In the genomic region with DNA sequence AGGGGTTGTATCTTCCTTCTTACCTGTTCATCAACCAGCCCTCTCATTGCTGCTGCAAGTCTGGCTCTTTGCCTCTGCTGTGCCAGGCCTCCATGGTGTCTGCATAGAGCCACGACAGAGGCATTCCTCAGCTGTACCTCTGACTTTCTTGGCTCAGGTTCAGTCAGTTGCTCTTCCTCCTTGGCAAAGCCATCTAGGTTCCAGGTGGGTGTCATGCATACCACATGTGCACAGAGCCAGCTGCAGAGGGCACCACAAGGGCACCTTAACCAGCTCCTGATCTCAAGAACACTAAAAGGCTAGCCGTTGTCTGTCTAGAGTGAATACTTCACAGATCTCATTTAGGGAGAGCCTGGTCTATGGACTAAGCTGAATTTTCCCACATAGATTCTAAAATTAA, we compare ENCODE assay signal across 14 mouse cellular contexts.
"Had no signal": no experiment of that assay in that cellular context is flagged by ENCODE, and none has a peak within 500 bp of the region (broad histone marks: within the 10 kb centered on the region; RNA-seq: fewer than 3 reads in every experiment).

No protein-coding gene starts in this region.

- DNase-seq: lung, embryonic 14.5 days; lung, postnatal 10 days; lung, postnatal 4 days; retina, postnatal 1 day; thymus, adult 2 months; thymus, postnatal 25 days had no signal

- H3K4me1 ChIP-seq: liver, embryonic 12.5 days; stomach, embryonic 15.5 days had no signal

- ATAC-seq: liver, embryonic 12.5 days; midbrain, embryonic 15.5 days had no signal

- H3K27me3 ChIP-seq: limb, embryonic 15.5 days; liver, embryonic 12.5 days; midbrain, embryonic 15.5 days; neural tube, embryonic 13.5 days; stomach, embryonic 15.5 days had no signal

- H3K27ac ChIP-seq: hindbrain, postnatal 0 days; left cerebral cortex, adult 2 months; limb, embryonic 15.5 days; liver, embryonic 12.5 days; midbrain, embryonic 10.5 days; midbrain, embryonic 15.5 days; neural tube, embryonic 13.5 days; stomach, embryonic 15.5 days had no signal

- H3K9ac ChIP-seq: limb, embryonic 15.5 days; liver, embryonic 12.5 days; lung, embryonic 14.5 days; midbrain, embryonic 15.5 days; neural tube, embryonic 13.5 days; stomach, embryonic 15.5 days had no signal

- H3K9me3 ChIP-seq: limb, embryonic 15.5 days; liver, embryonic 12.5 days; midbrain, embryonic 10.5 days; midbrain, embryonic 15.5 days; neural tube, embryonic 13.5 days; stomach, embryonic 15.5 days had no signal

- H3K4me3 ChIP-seq: left cerebral cortex, adult 2 months; limb, embryonic 15.5 days; liver, embryonic 12.5 days; midbrain, embryonic 10.5 days; midbrain, embryonic 15.5 days; neural tube, embryonic 13.5 days; stomach, embryonic 15.5 days had no signal

- H3K4me2 ChIP-seq: limb, embryonic 15.5 days; liver, embryonic 12.5 days; lung, embryonic 14.5 days; midbrain, embryonic 15.5 days; neural tube, embryonic 13.5 days; stomach, embryonic 15.5 days had no signal
